Mouse (Mus musculus) spleen, adult 18-20 months (tissue): ENCODE measurements around the gene Sema6c.

Experiments used
- DNase-seq, 2 experiments: peaks; one replicate each; pipeline ENCODE4 v3.0.0; 2022; ENCODE audit warnings: mixed read lengths in 2 of 2

The Sema6c gene

GRCm38 (mm10) chr3:95142617-95143011, 17.6 kb upstream of the Sema6c start:
- peak; percentile 75 to 91 for DNase-seq

DNA sequence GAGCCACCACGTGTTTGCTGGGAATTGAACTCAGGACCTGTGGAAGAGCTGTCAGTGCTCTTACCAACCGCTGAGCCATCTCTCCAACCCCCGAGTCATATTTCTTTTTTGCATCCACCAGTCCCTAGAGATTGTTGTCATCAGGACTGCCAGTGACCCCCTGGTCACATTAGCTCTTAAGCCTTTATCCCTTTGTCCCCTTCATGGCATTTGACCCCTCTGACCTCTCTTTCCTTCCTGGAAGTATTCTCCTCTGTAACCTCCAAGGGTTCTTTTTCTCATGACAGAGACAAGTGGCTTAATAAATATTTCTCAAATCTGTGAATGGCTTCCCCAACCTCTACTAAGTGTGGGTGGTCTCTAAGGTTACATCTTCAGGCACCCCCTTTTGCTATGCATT, 12.3 kb upstream of the Sema6c start:
- no peak for DNase-seq

GRCm38 (mm10) chr3:95153874-95154273, 6.4 kb upstream of the Sema6c start:
- DNase-seq = peak; percentile 50 to 72

GRCm38 (mm10) chr3:95159511-95159986, 708 bp upstream of the Sema6c start:
- DNase-seq = no peak

DNA sequence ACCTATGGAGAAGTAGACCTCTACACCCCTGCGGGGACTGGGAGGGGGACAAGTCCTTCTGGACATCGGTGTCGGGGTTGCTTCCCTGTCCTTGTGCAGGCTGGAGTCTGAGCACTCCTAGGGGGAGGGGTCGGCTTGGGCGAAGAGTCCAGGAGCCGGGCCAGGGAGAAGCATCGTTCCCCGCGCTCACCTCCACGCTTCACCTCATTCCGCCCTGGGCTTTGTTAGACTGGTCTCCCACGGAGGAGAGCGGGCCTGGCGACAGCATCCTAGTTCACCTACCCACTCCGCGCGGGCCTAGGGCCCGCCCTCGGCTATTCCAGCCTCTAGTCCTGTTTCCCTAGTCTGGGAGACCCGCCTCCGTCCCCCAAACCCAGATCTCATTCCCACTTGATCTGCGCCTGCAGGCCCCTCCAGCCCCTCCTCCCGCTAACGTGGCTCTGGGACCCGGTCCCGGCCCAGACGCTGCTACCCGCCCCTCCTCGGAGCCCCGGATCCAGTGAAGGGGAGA, 839 bp downstream of the Sema6c start:
- peak in 1 of 2 experiments; percentile 12 for DNase-seq

DNA sequence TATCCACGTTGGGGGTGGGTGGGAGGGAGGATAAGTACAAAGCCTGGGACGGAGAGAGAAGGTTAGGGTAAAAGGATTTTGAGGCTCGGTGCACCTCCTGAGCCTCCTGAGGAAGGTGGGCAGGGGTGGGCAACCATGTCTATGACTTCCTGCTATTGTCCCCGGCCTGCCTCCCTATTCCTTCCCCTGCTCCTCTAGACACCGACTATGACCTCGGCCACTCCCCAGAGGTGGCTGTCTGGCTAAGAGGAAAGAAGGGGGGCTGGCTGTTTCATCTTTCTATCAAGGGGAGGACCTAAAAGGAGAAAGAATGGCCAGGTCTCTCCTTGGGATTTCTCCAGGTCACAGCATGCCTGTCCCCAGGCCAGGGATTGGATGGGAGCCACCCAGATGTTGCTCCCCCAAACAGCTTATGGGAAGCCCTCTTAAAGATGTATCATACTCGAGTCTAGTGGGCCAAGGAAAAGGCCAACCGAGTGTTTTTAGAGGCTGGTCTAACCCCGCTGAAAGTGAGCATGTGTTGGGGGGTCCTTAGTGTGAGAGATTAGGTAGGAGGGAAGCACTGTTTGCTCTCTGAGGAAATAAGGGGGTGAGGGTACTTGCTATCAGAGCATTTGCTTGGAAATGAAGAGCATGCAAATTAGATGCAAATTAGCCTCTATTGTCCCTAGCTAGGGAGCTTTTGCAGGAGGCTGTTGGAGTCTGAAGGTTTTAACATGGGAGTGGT, 1.5 kb downstream of the Sema6c start:
- no peak for DNase-seq

DNA sequence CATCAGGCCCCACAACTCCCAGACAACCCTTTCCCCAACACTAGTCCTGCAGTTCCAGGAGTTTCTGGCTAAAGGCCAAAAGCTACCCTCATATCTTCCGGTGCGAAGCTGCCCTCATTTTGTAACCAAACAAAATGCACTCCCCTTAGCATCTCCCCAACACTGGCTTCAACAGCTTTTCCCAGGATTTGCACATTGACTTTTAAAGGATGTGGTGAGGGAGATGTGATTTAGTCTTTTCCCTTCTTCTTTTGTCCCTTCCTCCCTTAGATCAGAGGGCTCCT, 2.0 kb downstream of the Sema6c start:
- DNase-seq = no peak

DNA sequence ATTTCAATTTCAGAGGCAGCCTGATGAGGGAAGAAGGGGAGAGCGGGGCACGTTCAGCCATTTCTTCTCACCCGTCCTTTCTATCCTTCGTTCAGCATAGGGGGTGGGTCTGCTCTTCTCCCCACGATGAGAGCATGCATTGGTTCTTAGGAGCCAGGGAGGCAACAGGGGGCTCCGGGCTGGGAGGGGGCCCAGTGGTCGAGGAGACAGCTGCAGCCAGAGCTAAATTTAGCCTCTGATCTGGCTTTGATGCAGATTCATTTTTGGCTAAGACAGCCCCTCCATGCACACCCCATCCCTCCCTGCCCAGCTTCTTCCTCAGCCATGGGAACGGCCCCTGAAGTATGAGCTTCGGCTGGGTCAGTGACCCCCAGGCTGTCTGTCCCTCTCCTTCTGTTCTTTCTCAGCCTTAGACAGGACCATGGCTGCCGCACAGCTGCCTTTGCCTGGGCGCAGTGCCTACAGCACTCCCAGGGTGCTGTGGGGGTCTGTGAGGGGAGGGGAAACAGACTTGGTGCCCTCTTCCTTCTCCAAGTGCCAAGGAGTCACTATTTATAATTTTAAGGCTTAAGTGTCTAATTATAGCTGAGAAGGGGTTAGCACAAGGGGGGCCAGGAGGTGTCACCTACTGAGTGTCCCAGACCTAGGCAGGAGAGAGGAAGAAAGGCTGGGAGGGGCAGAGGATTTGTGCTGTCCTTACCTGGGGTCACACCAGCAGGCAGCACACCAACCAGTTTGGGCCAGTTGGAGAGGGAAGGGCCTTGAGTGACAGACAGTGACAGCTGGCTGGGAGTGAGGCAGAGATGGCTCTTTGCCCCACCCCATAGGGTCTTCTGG, 3.4 kb downstream of the Sema6c start:
- no peak for DNase-seq

DNA sequence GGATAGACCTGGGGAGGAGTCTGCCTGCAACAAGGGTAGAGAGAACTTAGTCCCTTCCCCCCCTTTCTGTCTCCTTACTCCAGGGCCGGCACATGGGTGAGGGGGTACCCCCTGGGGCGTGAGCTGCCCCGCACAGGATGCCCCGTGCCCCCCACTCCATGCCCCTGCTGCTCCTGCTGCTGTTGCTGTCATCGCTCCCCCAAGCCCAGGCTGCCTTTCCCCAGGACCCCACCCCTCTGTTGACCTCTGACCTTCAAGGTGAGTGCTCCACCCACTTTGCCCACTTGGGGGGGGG, 3.9 kb downstream of the Sema6c start:
- DNase-seq = no peak

DNA sequence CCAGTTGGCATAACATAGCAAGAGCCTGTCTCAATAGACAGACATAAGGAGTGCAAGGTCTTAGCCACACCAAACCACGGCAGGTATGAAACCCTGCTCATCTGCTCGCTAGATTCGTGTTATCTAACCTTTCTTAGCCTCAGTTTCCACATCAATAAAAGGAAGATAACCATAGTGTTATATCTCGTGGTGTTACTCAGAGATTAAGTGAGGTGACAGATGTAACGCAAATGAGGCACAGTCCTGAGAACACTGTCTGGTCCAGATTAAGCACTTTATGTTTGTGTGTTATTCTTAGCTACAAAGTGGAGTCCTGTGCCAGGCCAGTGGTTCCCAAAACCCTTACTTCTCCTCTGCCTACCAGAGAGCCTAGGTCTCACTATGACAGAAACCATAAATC, 4.6 kb downstream of the Sema6c start:
- DNase-seq = no peak

GRCm38 (mm10) chr3:95169996-95170395, 9.7 kb downstream of the Sema6c start:
- no peak for DNase-seq

GRCm38 (mm10) chr3:95171105-95171504, 10.8 kb downstream of the Sema6c start:
- DNase-seq = no peak

- no peak for DNase-seq
Observed at GRCm38 (mm10) chr3:95172526-95173255, 12.4 kb downstream of the Sema6c start.

- DNase-seq = peak in 1 of 2 experiments; percentile 15
Observed at GRCm38 (mm10) chr3:95173256-95173949, 13.1 kb downstream of the Sema6c start.

DNA sequence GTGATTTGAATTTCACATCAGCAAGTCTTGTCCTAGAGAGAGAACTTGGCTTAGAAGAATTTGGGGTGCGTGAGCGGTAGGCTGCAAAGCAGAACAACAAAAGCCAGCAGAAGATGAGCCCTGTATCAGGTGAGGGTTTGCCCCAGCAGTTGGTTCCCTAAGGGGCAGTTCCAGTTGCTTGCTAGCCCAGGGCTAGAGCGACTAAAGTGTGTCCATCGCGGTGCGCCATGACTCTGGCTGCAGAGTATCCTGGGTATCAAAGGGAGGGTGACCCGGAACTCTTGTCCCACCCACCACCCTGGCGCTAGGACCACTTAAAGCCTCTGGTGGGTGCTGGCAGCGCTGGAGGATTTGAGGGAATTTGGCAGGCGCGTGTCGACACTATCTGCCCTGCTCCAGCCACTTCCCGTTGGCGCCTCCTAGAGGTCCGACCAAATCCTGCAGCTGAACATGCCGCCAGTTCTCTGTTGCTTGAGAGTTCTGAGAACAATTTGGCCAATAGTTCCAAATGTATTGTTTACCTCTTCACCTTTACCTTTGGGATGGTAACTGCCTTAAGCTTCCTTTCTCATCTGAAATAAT, 13.8 kb downstream of the Sema6c start:
- DNase-seq = peak; percentile 68 to 87

DNA sequence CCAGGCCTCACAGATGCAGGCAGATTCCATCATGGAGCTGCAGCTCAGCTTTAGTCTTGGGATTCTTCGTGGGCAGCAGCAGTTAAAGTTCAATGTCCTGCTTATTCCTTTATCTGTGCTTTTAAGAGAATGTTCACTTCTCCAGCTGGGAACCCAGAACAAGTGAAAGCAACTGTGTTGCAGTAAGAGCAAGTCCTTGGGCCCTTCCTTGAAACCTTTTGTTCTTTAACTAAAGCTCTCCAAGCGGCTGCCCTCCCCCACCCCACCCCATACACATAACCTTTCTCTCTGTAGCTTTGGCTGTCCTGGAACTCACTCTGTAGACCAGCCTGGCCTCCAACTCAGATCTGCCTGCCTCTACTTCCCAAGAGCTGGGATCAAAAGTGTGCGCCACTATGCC, 16.2 kb downstream of the Sema6c start:
- DNase-seq = no peak

DNA sequence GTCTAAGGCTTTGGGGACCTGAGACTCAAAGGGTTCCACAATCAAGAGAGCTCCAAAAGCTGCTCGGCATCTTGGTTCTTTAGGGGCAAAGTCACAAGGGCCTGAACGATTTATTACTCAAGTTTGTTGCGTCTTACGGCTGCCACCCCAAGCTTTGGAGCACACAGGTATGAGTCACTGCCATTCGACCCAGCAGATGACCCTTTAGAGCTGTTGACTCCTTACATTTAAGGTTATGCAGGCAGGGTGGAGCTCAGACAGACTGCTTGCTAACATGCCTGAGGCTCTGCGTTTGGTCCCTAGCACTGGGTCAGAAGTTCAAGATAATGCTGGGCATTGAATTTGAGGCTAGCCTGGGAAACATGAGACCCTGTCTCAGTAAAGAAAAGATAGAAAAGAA, 17.3 kb downstream of the Sema6c start:
- no peak for DNase-seq

GRCm38 (mm10) chr3:95178948-95179347, 18.7 kb downstream of the Sema6c start:
- no peak for DNase-seq

GRCm38 (mm10) chr3:95179890-95180289, 19.6 kb downstream of the Sema6c start:
- no peak for DNase-seq

DNA sequence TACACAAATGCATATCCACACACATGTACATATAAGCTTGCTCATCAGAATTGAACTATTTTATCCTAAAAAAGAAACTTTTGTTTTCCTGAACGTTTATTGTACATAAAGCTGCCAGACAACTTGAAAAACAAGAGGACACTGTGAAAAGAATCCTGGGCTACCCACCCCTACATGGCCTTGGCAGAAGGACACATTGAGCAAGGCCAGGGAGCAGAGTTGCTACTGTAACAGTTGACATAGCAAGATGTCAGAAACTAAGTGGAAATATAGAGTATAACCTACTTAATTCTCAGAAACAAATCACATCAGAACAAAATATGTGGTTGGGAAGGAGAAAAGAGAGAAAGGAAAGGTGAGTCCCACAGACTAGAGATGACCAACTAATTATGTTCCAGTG, 21.6 kb downstream of the Sema6c start:
- no peak for DNase-seq

- no peak for DNase-seq
Observed at GRCm38 (mm10) chr3:95184796-95185577, 24.7 kb downstream of the Sema6c start.

DNA sequence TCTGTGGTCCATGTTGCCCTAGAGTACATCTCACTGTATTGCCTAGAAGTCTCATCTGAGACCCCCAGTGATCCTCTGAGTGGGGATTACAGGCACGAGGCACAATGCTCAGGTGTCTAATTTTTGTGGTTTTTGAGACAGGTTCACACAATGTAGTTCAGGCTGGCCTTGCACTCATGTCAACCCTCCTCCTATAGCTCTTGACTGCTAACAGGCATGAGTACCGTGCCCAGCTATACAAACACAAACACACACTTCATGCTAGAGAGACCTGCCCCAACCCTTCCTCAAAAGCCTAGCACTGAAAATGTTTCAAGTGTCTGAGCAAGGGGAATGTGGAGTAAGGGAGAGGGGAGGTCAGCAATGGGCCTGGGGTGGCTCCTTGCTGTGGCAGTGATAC, 25.8 kb downstream of the Sema6c start:
- DNase-seq = no peak
